Mouse (Mus musculus): Measurements from ENCODE around the gene Fos. TPM values are rescaled to one million over a fixed set of nuclear protein-coding genes. Genes with fewer than 3 reads are reported as not detected.

Gene Fos
- polyA plus RNA-seq, 1 experiment from 2014 or later = 0.89 TPM

DNA sequence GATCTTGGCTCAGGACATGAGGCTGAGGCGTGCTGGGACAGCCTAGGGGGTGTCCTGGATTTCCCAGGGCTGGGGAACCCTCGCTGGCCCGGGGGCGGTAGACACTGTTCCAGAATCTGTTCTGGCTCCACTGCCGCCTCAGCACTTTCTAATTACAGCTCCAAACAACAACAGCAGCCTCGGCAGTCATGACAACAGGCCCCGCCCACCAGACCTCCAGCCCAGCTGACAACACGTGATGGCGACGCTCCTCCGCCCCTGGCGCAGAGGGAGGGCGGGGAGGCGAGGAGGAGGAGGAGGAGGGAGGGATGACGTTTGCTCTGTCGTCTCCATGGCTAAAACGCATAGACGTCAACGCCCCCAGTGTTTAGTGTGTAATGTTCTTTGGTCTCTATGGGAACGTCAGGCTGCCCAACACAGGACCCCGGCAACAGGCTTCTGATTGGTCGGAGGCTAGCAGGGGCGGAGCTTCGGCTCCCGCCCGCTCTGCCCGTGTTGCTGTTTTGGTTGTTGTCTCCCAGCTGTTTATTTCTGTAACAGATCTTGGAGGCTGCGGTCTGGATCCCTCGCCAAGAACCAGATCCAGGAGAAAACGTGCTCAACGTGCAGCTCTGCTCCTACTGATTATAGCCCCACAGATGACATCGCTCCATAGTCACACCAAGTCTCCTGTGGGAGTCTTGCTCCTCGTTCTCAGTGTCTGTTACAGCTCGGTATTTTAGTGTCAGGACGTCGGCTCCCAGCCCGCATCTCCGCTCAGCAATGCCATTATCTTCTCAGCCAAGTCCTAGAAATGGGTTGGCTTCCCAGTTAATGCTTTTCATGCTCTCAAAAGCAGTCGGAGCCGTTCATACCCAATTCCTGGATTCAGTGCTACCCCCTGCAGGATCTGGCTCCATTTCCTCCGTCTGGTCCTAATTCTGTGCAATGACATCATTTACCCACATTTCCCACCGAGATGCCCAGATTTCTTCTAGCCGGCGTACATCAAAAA lies 18.3 kb upstream of the Fos start:
- Histone ChIP-seq H3K4me3 (ENCODE audit: low read depth, low read length) (peak overlapping the region; percentile 37), H3K9ac (ENCODE audit: low read length) (peak overlapping the region; percentile 62), H3K9me3 (ENCODE audit: control insufficient read depth, low read length) (no peaks in the 10 kb centered on the region), H3K4me2 (ENCODE audit: low read depth, severe bottlenecking) (peak overlapping the region; percentile 73), H3K27me3 (ENCODE audit: control insufficient read depth, insufficient read depth, low read length) (no peaks in the 10 kb centered on the region), H3K36me3 (ENCODE audit: control insufficient read depth, insufficient read depth, low read length) (no peaks in the 10 kb centered on the region), H3K4me1 (ENCODE audit: control insufficient read depth, insufficient read depth, low read length) (peaks cover 19% of the 10 kb centered on the region; the same call in 1 of the 2 replicates), H3K27ac (replicated peaks; ENCODE audit: low read depth, low read length) (peak overlapping the region; percentile 86)
- DNase-seq (ENCODE audit: low spot score) (peak; percentile 98), ATAC-seq (ENCODE audit: insufficient number of reproducible peaks, low FRiP score, low TSS enrichment, low read depth) (peak; percentile 99)
- under 1% methylated on average over 43 of the region's 44 CpGs for WGBS

DNA sequence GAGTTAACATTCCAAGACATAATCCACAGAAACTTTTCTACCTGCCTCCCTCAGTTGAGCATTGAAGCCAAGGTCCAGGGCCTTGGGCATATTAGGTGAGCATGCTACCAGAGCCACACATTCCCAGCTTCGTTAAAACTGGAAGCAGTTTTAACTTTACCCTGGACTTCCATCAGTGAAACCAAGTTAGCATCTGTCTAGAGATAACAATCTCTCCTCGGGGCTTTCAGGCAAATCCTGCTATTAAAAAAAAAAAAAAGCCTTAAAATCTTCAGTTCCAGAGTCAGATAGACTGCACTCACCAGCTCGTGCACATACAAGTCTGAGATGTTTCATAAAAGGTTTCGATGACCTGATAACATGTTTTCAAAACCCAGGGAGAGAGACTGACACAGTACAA lies 17.4 kb upstream of the Fos start:
- Histone ChIP-seq H3K36me3 (ENCODE audit: control insufficient read depth, insufficient read depth, low read length) (no peaks in the 10 kb centered on the region), H3K9ac (ENCODE audit: low read length) (no peak overlapping the region), H3K4me3 (ENCODE audit: low read depth, low read length) (no peak overlapping the region), H3K9me3 (ENCODE audit: control insufficient read depth, low read length) (no peaks in the 10 kb centered on the region), H3K27me3 (ENCODE audit: control insufficient read depth, insufficient read depth, low read length) (no peaks in the 10 kb centered on the region), H3K4me1 (ENCODE audit: control insufficient read depth, insufficient read depth, low read length) (peaks cover 19% of the 10 kb centered on the region; the same call in 1 of the 2 replicates), H3K27ac (replicated peaks; ENCODE audit: low read depth, low read length) (peak overlapping the region; percentile 86; the same call in 1 of the 2 replicates), H3K4me2 (ENCODE audit: low read depth, severe bottlenecking) (no peak overlapping the region)
- DNase-seq (ENCODE audit: low spot score) (no peak), ATAC-seq (ENCODE audit: insufficient number of reproducible peaks, low FRiP score, low TSS enrichment, low read depth) (no peak)
- 54% methylated on average over 4 of the region's 4 CpGs for WGBS

GRCm38 (mm10) chr12:85456966-85457505 lies 16.7 kb upstream of the Fos start:
- Histone ChIP-seq H3K27me3 (ENCODE audit: control insufficient read depth, insufficient read depth, low read length) (no peaks in the 10 kb centered on the region), H3K4me1 (ENCODE audit: control insufficient read depth, insufficient read depth, low read length) (peaks cover 19% of the 10 kb centered on the region; the same call in 1 of the 2 replicates), H3K9ac (ENCODE audit: low read length) (no peak overlapping the region), H3K27ac (replicated peaks; ENCODE audit: low read depth, low read length) (no peak overlapping the region), H3K36me3 (ENCODE audit: control insufficient read depth, insufficient read depth, low read length) (no peaks in the 10 kb centered on the region), H3K9me3 (ENCODE audit: control insufficient read depth, low read length) (no peaks in the 10 kb centered on the region), H3K4me2 (ENCODE audit: low read depth, severe bottlenecking) (no peak overlapping the region), H3K4me3 (ENCODE audit: low read depth, low read length) (no peak overlapping the region)
- DNase-seq (ENCODE audit: low spot score) (peak; percentile 39), ATAC-seq (ENCODE audit: insufficient number of reproducible peaks, low FRiP score, low TSS enrichment, low read depth) (no peak)
- 44% methylated on average over 13 of the region's 13 CpGs for WGBS

GRCm38 (mm10) chr12:85459820-85460219 lies 13.9 kb upstream of the Fos start:
- ATAC-seq (ENCODE audit: insufficient number of reproducible peaks, low FRiP score, low TSS enrichment, low read depth) = no peak
- DNase-seq (ENCODE audit: low spot score) = no peak
- H3K36me3 ChIP-seq (ENCODE audit: control insufficient read depth, insufficient read depth, low read length) = no peaks in the 10 kb centered on the region
- H3K4me3 ChIP-seq (ENCODE audit: low read depth, low read length) = no peak overlapping the region
- no peaks in the 10 kb centered on the region for H3K9me3 ChIP-seq (ENCODE audit: control insufficient read depth, low read length)
- H3K9ac ChIP-seq (ENCODE audit: low read length) = no peak overlapping the region
- H3K27me3 ChIP-seq (ENCODE audit: control insufficient read depth, insufficient read depth, low read length) = no peaks in the 10 kb centered on the region
- H3K27ac ChIP-seq (replicated peaks; ENCODE audit: low read depth, low read length) = no peak overlapping the region
- H3K4me2 ChIP-seq (ENCODE audit: low read depth, severe bottlenecking) = no peak overlapping the region
- H3K4me1 ChIP-seq (ENCODE audit: control insufficient read depth, insufficient read depth, low read length) = peaks cover 13% of the 10 kb centered on the region; the same call in 1 of the 2 replicates
- 63% methylated on average over 4 of the region's 4 CpGs for WGBS

DNA sequence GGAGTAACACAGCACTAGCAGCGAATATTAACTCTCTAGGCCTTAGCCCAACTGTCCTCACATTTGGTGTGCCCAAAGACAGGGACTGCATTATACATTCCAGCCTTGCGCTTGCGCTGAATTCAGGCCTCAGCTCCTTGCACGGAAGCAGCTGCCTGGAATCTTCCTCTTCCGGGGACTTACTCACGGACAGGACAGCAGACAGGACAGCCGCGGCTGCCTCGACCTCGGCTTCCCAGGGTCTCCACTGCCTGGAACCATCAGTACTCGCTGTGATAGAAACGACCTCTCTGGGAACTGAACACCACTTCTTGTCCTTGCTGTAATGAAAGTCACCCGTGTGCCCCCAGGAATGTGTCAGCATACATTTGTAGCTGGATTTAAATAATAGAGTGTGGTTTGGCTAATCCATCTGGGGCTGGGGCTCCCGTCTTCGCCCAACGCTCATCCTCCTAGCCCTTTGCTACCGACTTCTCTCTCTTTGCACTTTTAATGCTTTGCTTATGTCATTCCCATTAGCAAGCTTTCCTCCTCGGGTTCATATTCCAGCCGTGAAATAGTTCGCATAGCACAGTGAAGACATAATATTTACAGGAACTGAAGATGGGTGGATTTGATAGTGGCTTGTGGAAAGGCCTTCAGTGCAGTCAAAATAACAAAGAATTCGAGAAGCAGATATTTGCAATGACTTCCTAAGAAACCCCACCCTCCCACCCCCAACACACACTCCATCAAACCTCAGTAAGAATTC lies 11.6 kb upstream of the Fos start:
- no peak for ATAC-seq (ENCODE audit: insufficient number of reproducible peaks, low FRiP score, low TSS enrichment, low read depth)
- no peak overlapping the region for H3K4me3 ChIP-seq (ENCODE audit: low read depth, low read length)

DNA sequence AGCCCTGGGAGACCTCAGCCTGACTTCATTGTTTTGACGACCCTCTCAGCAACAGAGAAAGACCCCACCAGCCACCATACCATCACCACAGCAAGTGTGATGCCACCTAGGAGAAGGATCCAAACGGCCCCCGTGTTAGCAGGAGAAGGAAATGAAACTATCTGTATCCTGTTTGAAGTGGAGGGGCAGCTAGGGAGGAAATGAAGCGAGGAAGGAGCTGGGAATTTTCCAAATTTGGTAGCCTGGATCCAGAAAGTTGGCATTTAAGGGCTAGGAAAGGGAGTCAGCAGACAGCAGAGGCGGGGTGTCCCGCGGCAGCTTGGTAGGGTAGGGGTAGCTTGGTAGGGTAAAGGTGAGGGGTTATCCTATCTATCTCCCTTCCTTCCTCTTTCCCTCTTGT lies 10.9 kb upstream of the Fos start:
- Histone ChIP-seq H3K27ac (replicated peaks; ENCODE audit: low read depth, low read length) (no peak overlapping the region), H3K9me3 (ENCODE audit: control insufficient read depth, low read length) (no peaks in the 10 kb centered on the region), H3K27me3 (ENCODE audit: control insufficient read depth, insufficient read depth, low read length) (no peaks in the 10 kb centered on the region), H3K9ac (ENCODE audit: low read length) (no peak overlapping the region), H3K36me3 (ENCODE audit: control insufficient read depth, insufficient read depth, low read length) (no peaks in the 10 kb centered on the region), H3K4me3 (ENCODE audit: low read depth, low read length) (no peak overlapping the region), H3K4me1 (ENCODE audit: control insufficient read depth, insufficient read depth, low read length) (no peaks in the 10 kb centered on the region), H3K4me2 (ENCODE audit: low read depth, severe bottlenecking) (no peak overlapping the region)
- ATAC-seq (ENCODE audit: insufficient number of reproducible peaks, low FRiP score, low TSS enrichment, low read depth) (no peak), DNase-seq (ENCODE audit: low spot score) (no peak)
- WGBS = 61% methylated on average over 7 of the region's 7 CpGs

More for the DNA sequence above, 11.6 kb upstream of the Fos start:
- DNase-seq (ENCODE audit: low spot score) = no peak
- H3K27me3 ChIP-seq (ENCODE audit: control insufficient read depth, insufficient read depth, low read length) = no peaks in the 10 kb centered on the region
- H3K27ac ChIP-seq (replicated peaks; ENCODE audit: low read depth, low read length) = no peak overlapping the region
- no peak overlapping the region for H3K9ac ChIP-seq (ENCODE audit: low read length)
- no peaks in the 10 kb centered on the region for H3K36me3 ChIP-seq (ENCODE audit: control insufficient read depth, insufficient read depth, low read length)
- 65% methylated on average over 21 of the region's 21 CpGs for WGBS
- H3K4me2 ChIP-seq (ENCODE audit: low read depth, severe bottlenecking) = no peak overlapping the region
- H3K9me3 ChIP-seq (ENCODE audit: control insufficient read depth, low read length) = no peaks in the 10 kb centered on the region
- peaks cover 3% of the 10 kb centered on the region; the same call in 1 of the 2 replicates for H3K4me1 ChIP-seq (ENCODE audit: control insufficient read depth, insufficient read depth, low read length)

DNA sequence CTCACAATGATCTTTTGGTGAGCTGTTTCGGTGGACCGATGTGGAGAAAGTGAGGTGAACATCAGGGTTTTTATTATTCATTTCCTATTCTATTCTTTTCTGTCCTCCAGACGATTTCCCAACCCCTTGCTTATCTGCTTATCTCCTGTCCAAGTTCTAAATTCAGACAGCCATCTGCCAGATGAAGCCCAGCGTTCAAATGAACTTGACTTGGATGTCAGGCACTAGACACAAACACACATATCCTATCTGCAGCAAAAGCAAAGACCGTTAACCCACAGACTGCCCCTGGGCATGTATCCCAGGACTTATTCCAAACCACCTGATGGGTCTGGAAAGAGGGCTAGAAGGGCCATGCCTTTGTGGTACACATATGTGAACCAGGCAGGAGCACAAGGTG lies 9.3 kb upstream of the Fos start:
- H3K4me3 ChIP-seq (ENCODE audit: low read depth, low read length) = no peak overlapping the region
- WGBS = 89% methylated on average over 5 of the region's 5 CpGs
- H3K4me2 ChIP-seq (ENCODE audit: low read depth, severe bottlenecking) = no peak overlapping the region
- no peak for ATAC-seq (ENCODE audit: insufficient number of reproducible peaks, low FRiP score, low TSS enrichment, low read depth)
- no peak for DNase-seq (ENCODE audit: low spot score)
- H3K4me1 ChIP-seq (ENCODE audit: control insufficient read depth, insufficient read depth, low read length) = no peaks in the 10 kb centered on the region
- no peak overlapping the region for H3K9ac ChIP-seq (ENCODE audit: low read length)
- no peak overlapping the region for H3K27ac ChIP-seq (replicated peaks; ENCODE audit: low read depth, low read length)
- no peaks in the 10 kb centered on the region for H3K27me3 ChIP-seq (ENCODE audit: control insufficient read depth, insufficient read depth, low read length)
- H3K9me3 ChIP-seq (ENCODE audit: control insufficient read depth, low read length) = no peaks in the 10 kb centered on the region
- H3K36me3 ChIP-seq (ENCODE audit: control insufficient read depth, insufficient read depth, low read length) = no peaks in the 10 kb centered on the region

- Histone ChIP-seq H3K9me3 (ENCODE audit: control insufficient read depth, low read length) (no peaks in the 10 kb centered on the region), H3K4me2 (ENCODE audit: low read depth, severe bottlenecking) (no peak overlapping the region), H3K27ac (replicated peaks; ENCODE audit: low read depth, low read length) (no peak overlapping the region), H3K4me3 (ENCODE audit: low read depth, low read length) (no peak overlapping the region), H3K27me3 (ENCODE audit: control insufficient read depth, insufficient read depth, low read length) (no peaks in the 10 kb centered on the region), H3K36me3 (ENCODE audit: control insufficient read depth, insufficient read depth, low read length) (no peaks in the 10 kb centered on the region), H3K4me1 (ENCODE audit: control insufficient read depth, insufficient read depth, low read length) (no peaks in the 10 kb centered on the region), H3K9ac (ENCODE audit: low read length) (no peak overlapping the region)
- ATAC-seq (ENCODE audit: insufficient number of reproducible peaks, low FRiP score, low TSS enrichment, low read depth) (no peak), DNase-seq (ENCODE audit: low spot score) (no peak)
- WGBS = 66% methylated on average over 3 of the region's 3 CpGs
Measured at GRCm38 (mm10) chr12:85464902-85465301, 8.8 kb upstream of the Fos start.
